Mouse (Mus musculus): ENCODE results near the gene Rnf220.

DNA sequence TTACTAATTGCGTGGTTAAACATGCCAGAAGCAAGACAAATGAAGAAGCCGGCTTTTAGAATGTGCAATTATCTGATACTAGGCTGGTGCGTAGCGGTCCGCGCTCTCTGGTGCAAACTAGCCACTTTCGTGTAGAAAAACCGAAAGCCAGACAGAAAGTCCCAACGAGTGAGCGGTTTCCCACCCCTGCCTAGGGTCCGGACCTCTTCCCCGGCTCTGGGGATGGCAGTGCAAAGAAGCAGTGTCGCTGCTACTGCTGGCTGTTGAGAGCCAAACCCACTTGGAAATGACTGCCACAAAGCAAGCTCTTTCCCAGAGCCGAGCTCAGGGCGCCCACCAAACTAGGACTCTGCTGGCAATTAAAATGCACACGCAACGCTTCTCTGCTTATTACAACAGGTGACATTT, 3.7 kb downstream of the Rnf220 start:
- no peak for TF ChIP-seq CTCF (IDR thresholded peaks at IDR 0.05; ENCODE audit: borderline replicate concordance, insufficient read depth, low read length)
- TF ChIP-seq POLR2A (IDR thresholded peaks at IDR 0.05; ENCODE audit: low read depth, low read length): no peak

Measured in embryonic fibroblast, embryonic 13.5 days (primary cell).